Mouse (Mus musculus) A20 (cell line): ENCODE data around the gene Actl7a.

Source experiments
- DNase-seq: peaks from one replicate; pipeline ENCODE4 v3.0.0-alpha.2; 2011; ENCODE audit warnings: low read depth, low spot score

The Actl7a gene

DNA sequence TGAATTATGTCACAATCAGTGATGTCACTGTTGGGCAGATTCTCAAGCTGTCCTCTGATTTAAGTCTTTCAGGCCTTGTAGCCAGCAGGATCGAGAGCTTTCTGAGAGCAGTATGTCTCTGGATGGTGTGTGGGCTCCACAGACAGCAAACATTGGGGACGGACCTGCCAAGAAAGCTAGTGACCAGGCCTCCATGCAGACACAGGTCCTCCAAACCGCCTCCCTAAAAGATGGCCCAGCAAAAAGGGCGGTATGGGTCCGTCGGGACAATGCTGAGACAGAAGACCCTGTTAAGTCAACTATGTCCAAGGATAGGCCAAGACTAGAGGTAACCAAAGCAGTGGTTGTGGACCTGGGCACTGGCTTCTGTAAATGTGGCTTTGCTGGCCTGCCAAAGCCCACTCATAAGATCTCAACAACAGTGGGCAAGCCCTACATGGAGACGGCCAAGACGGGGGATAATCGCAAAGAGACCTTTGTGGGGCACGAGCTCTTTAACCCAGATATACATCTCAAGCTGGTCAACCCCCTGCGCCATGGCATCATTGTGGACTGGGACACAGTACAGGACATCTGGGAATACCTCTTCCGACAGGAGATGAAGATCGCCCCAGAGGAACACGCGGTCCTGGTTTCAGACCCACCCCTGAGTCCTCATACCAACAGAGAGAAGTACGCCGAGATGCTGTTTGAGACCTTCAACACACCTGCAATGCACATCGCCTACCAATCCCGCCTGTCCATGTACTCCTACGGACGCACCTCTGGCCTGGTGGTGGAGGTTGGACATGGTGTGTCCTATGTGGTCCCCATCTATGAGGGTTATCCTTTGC, at the start of gene Actl7a:
Actl7a (plus strand) TSS at position 51 of the 833 bp plus-strand sequence.
- no peak for DNase-seq

DNA sequence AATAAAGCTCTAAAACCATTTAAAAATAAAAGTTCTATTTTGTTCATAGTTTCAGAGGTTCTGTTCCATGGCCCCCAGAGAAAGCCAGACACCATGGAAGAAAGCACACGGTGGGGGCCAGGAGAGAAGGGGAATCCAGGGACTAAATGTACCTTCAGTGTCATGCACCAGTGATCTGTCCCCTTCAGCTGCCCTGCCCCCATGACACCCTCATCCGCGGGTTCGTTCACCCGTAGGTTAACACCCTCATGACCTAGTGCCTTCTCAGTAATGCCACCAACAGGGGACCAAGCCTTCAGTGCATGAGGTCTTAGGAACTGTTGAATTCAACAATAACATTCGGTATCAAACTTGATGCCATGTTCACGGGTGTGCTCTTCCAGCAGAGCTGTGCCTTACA, 46.8 kb upstream of the Actl7a start:
- no peak for DNase-seq

DNA sequence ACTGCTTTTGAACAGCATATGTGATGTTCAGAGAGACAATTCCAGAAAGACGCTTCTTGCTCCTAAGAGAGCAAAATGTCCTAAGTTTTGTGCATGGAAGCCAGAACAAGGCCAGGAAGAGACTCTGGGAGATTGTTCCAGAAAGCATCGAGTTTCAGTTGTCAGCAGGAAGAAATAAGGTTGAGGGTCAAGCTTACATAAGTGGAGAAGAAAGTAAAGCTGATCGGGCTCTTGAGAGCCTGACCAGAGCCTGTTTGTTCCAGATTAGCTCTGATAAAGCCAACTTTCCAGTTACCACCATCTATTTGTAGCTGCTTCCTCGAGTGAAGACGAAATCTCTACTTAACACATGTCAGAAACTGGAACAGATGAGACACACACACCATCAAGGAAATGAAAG, 44.5 kb upstream of the Actl7a start:
- no peak for DNase-seq

- DNase-seq, result peak; percentile 14
These were observed 41.0 kb upstream of the Actl7a start for GRCm38 (mm10) chr4:56702234-56702633.

- DNase-seq, result no peak
These were observed 30.1 kb upstream of the Actl7a start for GRCm38 (mm10) chr4:56713155-56713554.

DNA sequence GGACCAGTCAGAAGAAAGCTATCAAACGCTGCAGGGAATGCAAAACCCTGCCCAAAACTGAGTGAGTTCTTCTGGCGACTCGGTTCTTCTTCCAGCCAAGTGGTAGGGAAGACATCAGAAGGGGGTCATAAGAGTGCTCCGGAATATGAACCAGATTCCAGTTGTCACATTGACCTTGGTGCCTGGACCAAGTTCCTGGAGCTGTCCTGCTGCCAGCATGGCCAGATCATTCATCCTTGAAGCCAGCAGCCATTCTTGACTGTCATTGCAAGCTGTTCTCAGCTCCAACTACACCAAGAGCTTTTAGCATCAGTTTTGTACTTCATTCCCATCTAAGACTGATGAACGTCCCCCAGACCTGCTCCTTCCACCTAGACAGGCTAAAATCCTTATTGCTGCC, 26.4 kb upstream of the Actl7a start:
- no peak for DNase-seq

GRCm38 (mm10) chr4:56717932-56718331, 25.3 kb upstream of the Actl7a start:
- DNase-seq, result no peak

GRCm38 (mm10) chr4:56718573-56719442, 24.4 kb upstream of the Actl7a start:
- no peak for DNase-seq

- DNase-seq, result no peak
These were observed 23.8 kb upstream of the Actl7a start for GRCm38 (mm10) chr4:56719456-56719855.

DNA sequence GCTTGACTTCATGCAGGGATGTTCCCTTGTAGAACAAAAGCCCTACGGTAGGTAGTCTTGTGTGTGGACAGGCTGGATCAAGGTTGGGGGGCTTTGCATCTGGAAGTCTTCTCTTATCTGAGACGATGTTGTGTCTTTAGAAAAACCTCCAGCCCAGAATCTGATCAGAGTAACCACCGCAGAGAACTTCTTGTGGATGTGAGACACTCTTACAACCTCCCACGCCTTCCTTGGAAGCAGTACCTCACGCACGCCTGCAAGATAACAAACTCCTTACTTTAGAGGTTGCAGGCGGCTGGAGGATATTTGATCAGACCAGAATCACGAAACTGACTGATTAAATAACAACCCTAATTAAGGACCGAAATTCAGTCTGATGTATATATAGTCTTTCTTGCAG, 22.8 kb upstream of the Actl7a start:
- DNase-seq, result no peak

- DNase-seq, result peak; percentile 33
These were observed 21.7 kb upstream of the Actl7a start for GRCm38 (mm10) chr4:56721469-56721868.

GRCm38 (mm10) chr4:56722346-56722745, 20.9 kb upstream of the Actl7a start:
- DNase-seq, result no peak

GRCm38 (mm10) chr4:56723237-56723636, 20.0 kb upstream of the Actl7a start:
- DNase-seq, result no peak

DNA sequence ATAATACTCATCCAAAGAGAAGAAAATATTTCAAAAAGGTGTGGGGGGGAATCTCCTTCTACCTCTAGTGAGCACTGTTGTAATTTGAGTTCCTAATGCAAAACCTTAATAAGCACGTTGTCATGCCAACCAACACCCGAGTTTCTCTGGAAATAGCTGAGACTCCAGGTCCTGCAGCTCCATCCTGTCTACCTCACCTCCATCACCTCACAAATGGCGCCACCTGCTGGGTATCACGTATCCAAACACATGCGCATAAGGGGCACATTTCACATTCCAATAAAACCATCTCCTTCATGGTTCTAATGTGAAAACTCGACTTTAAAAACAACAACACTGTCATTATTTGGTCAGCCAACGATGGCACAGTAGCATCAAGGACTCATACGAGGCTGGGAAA, 17.4 kb upstream of the Actl7a start:
- DNase-seq, result peak; percentile 47

DNA sequence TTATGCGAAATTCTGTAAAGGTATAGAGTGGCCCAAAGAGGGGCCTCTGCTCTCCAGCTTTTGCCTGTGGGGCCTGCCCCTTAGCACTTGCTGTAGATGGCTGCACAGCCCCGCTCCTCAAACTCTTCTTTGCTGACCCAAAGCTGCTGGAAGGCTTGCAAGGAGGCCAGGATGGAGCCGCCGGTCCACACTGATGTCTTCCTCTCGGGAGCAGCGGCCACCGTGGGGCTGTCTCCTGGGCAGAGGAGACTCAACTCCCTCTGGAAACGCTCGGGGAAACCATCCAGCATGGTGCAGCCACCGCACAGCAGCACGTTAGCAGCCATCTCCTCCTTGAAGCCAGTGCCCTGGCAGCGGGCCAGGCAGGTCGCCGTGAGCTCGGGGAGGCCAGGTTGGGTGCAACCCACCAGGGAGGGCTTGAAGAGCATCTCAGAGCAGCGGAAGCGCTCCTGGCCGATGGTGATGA, 3.2 kb upstream of the Actl7a start, which contains the start of gene Gm26657:
Gm26657 (plus strand) TSS at position 51 of the 466 bp plus-strand sequence.
- no peak for DNase-seq

DNA sequence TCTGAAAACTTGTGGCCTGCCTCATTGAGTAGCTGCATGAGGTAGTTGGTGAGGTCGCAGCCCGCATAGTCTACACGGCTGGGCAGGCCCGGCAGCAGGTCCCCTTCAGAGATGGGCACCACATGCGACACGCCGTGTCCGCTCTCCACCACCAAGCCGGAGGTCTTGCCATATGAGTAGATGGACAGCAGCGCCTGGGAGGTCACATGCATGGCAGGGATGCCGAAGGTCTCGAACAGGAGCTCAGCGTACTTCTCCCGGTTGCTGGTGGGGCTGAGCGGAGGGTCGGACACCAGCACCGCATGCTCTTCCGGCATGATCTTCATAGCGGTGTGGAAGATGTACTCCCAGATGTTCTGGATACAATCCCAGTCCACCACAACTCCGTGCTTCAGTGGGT, 2.6 kb upstream of the Actl7a start:
- DNase-seq, result no peak

DNA sequence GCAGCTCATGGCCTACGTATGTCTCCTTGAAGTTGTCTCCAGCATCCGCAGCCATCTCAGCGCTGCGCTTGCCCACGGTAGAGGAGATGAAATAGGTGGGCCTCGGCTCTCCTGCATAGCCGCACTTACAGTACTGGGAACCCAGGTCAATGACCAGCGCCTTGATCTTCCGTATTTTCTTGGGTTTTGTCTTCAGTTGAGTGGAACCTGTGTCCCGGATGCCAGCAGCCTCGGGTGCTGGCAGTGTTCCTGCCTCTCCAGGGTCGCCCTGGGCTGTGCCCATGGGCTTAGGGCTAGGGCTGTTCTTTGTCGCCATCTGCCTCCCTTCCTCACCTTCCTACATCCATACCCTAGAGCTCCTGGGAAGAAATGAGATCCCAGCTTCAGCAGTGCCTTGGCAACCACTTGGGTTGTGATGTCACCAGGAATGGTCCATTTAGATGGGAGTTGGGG, 2.1 kb upstream of the Actl7a start, which contains the start of gene Actl7b:
Actl7b (minus strand) TSS at position 403 of the 453 bp plus-strand sequence.
- no peak for DNase-seq

DNA sequence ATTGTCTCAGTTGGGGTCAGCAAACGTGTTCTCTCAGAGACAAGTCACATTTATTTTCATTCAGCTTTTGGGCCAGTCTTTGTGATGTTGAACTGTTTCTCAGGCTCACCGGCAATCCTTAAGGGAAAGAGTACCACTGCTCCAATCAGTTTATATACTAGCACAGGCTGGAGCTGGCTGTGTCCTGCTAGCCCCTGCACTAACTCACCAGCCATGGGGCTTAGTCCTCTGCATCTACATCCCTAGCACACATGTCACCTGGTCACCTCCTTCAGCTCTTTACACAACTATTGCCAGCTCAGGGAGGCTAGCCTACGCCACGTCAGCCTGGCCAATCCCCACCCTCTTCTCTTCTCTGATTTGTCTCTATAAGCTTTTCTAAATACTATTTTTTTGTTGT, 515 bp upstream of the Actl7a start:
- DNase-seq, result no peak

- DNase-seq, result no peak
These were observed 3.1 kb downstream of the Actl7a start for GRCm38 (mm10) chr4:56746345-56746744.

DNA sequence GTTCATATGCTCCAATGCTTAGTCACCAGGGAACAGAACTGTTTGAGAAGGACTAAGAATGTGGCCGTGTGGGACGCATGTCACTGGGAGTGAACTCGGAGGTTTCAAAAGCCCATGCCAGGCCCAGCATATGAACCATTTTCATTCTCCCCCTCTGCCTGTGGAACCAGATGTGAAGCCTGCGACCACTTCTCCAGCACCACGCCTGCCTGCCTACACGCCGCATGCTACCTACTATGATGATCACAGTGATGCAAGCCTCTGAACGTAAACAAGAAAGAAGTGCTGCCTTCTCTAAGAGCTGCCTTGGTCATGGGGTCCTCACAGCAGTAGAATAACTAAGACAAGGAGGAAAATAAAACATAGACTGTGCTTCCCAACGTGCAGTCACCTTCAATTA, 4.2 kb downstream of the Actl7a start:
- no peak for DNase-seq

DNA sequence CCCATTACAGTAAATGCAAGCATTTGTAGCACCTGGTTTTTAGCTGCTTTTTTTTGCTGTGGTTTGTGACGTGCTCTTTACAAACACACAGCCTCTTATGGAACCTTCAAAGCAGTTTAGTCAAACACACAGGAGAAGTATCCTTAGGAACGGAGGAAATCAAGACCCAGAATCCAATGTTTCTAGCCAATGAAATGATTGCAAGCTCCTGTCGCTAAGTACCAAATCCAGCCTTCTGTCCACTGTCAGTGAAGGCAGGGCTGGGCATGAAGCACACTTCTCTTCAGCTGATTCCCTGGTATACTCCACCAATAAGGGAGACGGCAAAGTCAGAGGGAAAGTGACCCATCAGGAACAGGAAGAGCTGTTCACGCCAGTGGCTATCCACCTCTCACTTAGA, 12.8 kb downstream of the Actl7a start:
- DNase-seq, result no peak

- DNase-seq, result no peak
These were observed 13.9 kb downstream of the Actl7a start for GRCm38 (mm10) chr4:56756966-56757600.
